Mouse (Mus musculus): ENCODE data around the gene Edrf1. TPM values are rescaled to one million over a fixed set of nuclear protein-coding genes. Genes with fewer than 3 reads are reported as not detected.
"Not testable (repeated sequence)": the region's sequence is repeated elsewhere in the genome, so short reads cannot be mapped to it uniquely, and the experiment has no call there.

The Edrf1 gene
- polyA plus RNA-seq, 1 experiment, result 5.5 TPM

DNA sequence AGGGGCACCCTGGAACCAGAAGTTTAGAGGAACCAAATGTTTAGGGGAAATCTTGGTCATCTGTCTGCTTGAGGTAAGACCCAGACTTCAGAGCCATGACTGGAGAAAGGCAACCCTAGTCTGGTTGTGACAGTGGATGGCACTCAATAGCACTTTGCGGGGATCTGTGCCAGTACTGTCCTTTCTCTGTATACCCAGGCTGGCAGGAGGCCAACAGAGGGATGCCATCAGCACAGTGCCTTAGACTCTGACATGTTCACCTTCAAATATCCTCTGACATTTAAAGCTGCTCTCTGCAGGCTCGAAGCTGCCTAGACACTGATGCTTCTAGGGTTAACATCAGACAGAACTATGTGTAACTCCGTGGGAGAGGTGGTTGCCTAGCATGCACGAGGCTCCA is 42.1 kb downstream of the Edrf1 start:
- Histone ChIP-seq H3K36me3 (ENCODE audit: control insufficient read depth, insufficient read depth, low read length) (0 out of 2 replicates have a peak, but pooled peaks cover under 1% of the 10 kb centered on the region), H3K27ac (ENCODE audit: insufficient read depth, low read depth, low read length) (no peak overlapping the region), H3K4me3 (ENCODE audit: low read depth, low read length) (no peak overlapping the region), H3K4me1 (ENCODE audit: control insufficient read depth, insufficient read depth, insufficient read length, low read length) (no peaks in the 10 kb centered on the region), H3K27me3 (ENCODE audit: control insufficient read depth, insufficient read depth, low read length) (no peaks in the 10 kb centered on the region)
- TF ChIP-seq CTCF (IDR thresholded peaks at IDR 0.05; ENCODE audit: extremely low read depth, insufficient read length, insufficient replicate concordance, low read depth, low read length) (no peak), POLR2A (IDR thresholded peaks at IDR 0.05; ENCODE audit: low read depth, low read length) (no peak)
- 45% methylated on average over 4 of the region's 4 CpGs for WGBS

DNA sequence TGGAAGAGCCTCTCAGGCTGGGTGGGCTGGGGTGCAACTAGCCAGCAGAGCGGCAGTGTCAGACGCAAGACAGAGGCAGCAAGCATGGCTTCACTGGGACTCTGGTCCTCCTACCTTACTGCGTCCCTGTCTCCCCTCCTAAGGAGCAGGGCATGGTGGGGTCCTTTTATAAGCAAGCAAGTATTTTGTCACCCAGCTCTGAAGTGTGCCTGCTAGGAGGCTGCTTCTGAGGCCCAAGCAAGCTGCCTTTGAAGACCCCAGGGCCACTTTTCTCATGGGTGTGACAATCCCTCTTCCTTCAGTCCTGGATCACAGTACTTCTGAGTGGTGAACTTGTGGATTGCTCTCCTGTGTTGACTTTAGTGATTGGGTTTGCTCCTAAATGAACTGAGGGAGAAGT is 42.6 kb downstream of the Edrf1 start, which contains the start of gene Mmp21:
Gene Mmp21 (minus strand): TSS at position 101 of the 400 bp plus-strand sequence.
- Histone ChIP-seq H3K27ac (ENCODE audit: insufficient read depth, low read depth, low read length) (no peak within 1 kb of the TSS), H3K27me3 (ENCODE audit: control insufficient read depth, insufficient read depth, low read length) (no peaks in the 10 kb centered on the region), H3K4me1 (ENCODE audit: control insufficient read depth, insufficient read depth, insufficient read length, low read length) (no peaks in the 10 kb centered on the region), H3K36me3 (ENCODE audit: control insufficient read depth, insufficient read depth, low read length) (no peaks in the 10 kb centered on the region), H3K4me3 (ENCODE audit: low read depth, low read length) (no peak within 1 kb of the TSS)
- TF ChIP-seq CTCF (IDR thresholded peaks at IDR 0.05; ENCODE audit: extremely low read depth, insufficient read length, insufficient replicate concordance, low read depth, low read length), result no peak
- TF ChIP-seq POLR2A (IDR thresholded peaks at IDR 0.05; ENCODE audit: low read depth, low read length), result no peak
- WGBS, result 92% methylated on average over 3 of the region's 3 CpGs

DNA sequence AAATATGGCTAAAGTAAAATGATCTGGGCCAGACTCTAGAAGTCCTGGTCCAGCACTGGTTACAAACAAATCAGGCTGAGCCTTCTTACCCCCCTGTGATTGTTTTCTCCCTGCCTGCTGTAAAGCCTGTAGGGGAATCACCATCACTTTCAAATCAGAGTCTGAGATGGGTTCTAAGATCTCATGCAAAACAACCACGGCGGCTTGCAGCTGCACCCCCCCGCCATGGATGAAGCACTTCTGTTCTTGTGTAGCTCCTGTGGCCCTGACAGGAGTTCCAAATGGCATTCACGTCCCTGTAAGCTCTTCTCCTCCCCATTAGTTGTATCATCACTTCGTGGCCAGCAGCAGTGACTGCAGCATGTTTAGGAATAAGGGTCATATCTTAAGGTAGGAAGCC is 46.3 kb downstream of the Edrf1 start:
- peaks cover 12% of the 10 kb centered on the region for H3K36me3 ChIP-seq (ENCODE audit: control insufficient read depth, insufficient read depth, low read length)
- H3K27me3 ChIP-seq (ENCODE audit: control insufficient read depth, insufficient read depth, low read length), result no peaks in the 10 kb centered on the region
- no peak overlapping the region for H3K4me3 ChIP-seq (ENCODE audit: low read depth, low read length)
- no peak overlapping the region for H3K27ac ChIP-seq (ENCODE audit: insufficient read depth, low read depth, low read length)
- WGBS, result 84% methylated on average over 5 of the region's 5 CpGs
- TF ChIP-seq CTCF (IDR thresholded peaks at IDR 0.05; ENCODE audit: extremely low read depth, insufficient read length, insufficient replicate concordance, low read depth, low read length) (no peak), POLR2A (IDR thresholded peaks at IDR 0.05; ENCODE audit: low read depth, low read length) (no peak)
- H3K4me1 ChIP-seq (ENCODE audit: control insufficient read depth, insufficient read depth, insufficient read length, low read length), result no peaks in the 10 kb centered on the region

- Histone ChIP-seq H3K4me1 (ENCODE audit: control insufficient read depth, insufficient read depth, insufficient read length, low read length) (no peaks in the 10 kb centered on the region), H3K36me3 (ENCODE audit: control insufficient read depth, insufficient read depth, low read length) (peaks cover 15% of the 10 kb centered on the region), H3K27ac (ENCODE audit: insufficient read depth, low read depth, low read length) (no peak overlapping the region), H3K4me3 (ENCODE audit: low read depth, low read length) (no peak overlapping the region), H3K27me3 (ENCODE audit: control insufficient read depth, insufficient read depth, low read length) (no peaks in the 10 kb centered on the region)
- WGBS, result 85% methylated on average over 5 of the region's 5 CpGs
- TF ChIP-seq POLR2A (IDR thresholded peaks at IDR 0.05; ENCODE audit: low read depth, low read length) (no peak), CTCF (IDR thresholded peaks at IDR 0.05; ENCODE audit: extremely low read depth, insufficient read length, insufficient replicate concordance, low read depth, low read length) (peak; percentile 59; the same call in 1 of the 2 replicates)
Measured at GRCm38 (mm10) chr7:133684110-133684509, 46.8 kb downstream of the Edrf1 start.

DNA sequence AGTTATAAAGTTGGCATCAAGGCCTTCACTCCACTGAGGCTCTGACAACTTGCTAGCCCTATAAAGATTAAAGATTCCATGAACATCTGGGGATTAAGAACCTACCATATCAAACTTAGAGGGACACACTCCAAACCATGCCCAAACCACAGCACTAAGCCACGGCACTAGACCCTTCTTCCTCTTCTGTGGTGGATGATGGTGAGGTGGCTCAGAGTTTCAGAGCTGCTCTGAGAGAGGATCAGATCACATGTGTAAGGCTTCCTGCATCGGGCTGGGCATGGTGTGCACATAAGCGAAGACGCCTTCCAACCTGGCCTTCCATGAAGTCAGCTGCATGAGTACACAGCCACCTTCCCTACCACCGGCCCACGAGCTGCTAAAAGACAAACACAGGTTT is 47.4 kb downstream of the Edrf1 start:
- H3K4me3 ChIP-seq (ENCODE audit: low read depth, low read length), result no peak overlapping the region
- H3K27me3 ChIP-seq (ENCODE audit: control insufficient read depth, insufficient read depth, low read length), result no peaks in the 10 kb centered on the region
- peaks cover 20% of the 10 kb centered on the region for H3K36me3 ChIP-seq (ENCODE audit: control insufficient read depth, insufficient read depth, low read length)
- 91% methylated on average over 6 of the region's 6 CpGs for WGBS
- no peak for TF ChIP-seq CTCF (IDR thresholded peaks at IDR 0.05; ENCODE audit: extremely low read depth, insufficient read length, insufficient replicate concordance, low read depth, low read length)
- no peak for TF ChIP-seq POLR2A (IDR thresholded peaks at IDR 0.05; ENCODE audit: low read depth, low read length)
- H3K4me1 ChIP-seq (ENCODE audit: control insufficient read depth, insufficient read depth, insufficient read length, low read length), result no peaks in the 10 kb centered on the region
- no peak overlapping the region for H3K27ac ChIP-seq (ENCODE audit: insufficient read depth, low read depth, low read length)

DNA sequence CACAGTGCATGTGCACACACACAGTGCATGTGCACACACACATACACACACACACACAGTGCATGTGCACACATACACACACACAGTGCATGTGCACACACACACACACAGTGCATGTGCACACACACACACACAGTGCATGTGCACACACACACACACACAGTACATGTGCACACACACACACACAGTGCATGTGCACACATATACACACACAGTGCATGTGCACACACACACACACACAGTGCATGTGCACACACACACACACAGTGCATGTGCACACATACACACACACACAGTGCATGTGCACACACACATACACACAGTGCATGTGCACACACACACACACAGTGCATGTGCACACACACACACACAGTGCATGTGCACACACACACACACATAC is 48.3 kb downstream of the Edrf1 start:
- peaks cover 26% of the 10 kb centered on the region for H3K36me3 ChIP-seq (ENCODE audit: control insufficient read depth, insufficient read depth, low read length)
- H3K27me3 ChIP-seq (ENCODE audit: control insufficient read depth, insufficient read depth, low read length); H3K4me1 ChIP-seq (ENCODE audit: control insufficient read depth, insufficient read depth, insufficient read length, low read length); H3K27ac ChIP-seq (ENCODE audit: insufficient read depth, low read depth, low read length); H3K4me3 ChIP-seq (ENCODE audit: low read depth, low read length): not testable (repeated sequence)

- Histone ChIP-seq H3K36me3 (ENCODE audit: control insufficient read depth, insufficient read depth, low read length) (peaks cover 7% of the 10 kb centered on the region; the same call in 1 of the 2 replicates), H3K27me3 (ENCODE audit: control insufficient read depth, insufficient read depth, low read length) (no peaks in the 10 kb centered on the region), H3K4me3 (ENCODE audit: low read depth, low read length) (no peak overlapping the region), H3K27ac (ENCODE audit: insufficient read depth, low read depth, low read length) (no peak overlapping the region), H3K4me1 (ENCODE audit: control insufficient read depth, insufficient read depth, insufficient read length, low read length) (no peaks in the 10 kb centered on the region)
- WGBS, result 86% methylated on average over 12 of the region's 12 CpGs
- TF ChIP-seq CTCF (IDR thresholded peaks at IDR 0.05; ENCODE audit: extremely low read depth, insufficient read length, insufficient replicate concordance, low read depth, low read length), result no peak
- no peak for TF ChIP-seq POLR2A (IDR thresholded peaks at IDR 0.05; ENCODE audit: low read depth, low read length)
Measured at GRCm38 (mm10) chr7:133698021-133698709, 60.8 kb downstream of the Edrf1 start.

Data from small intestine, adult 2 months (tissue).